Mouse (Mus musculus) liver, embryonic 11.5 days (tissue): ENCODE measurements around the gene Trp53tg5. TPM values are rescaled to one million over a fixed set of nuclear protein-coding genes. Genes with fewer than 3 reads are reported as not detected.
A peak's percentile ranks its signal among the peaks of the same experiment; 100 is the strongest.

Source experiments
- ATAC-seq: fragments of 200-750 bp; cut with Nextera tagmentation; replicated peaks from 2 replicates; pipeline ENCODE4 v1.8.0; 2017; ENCODE audit warnings: moderate number of reproducible peaks, mild to moderate bottlenecking, moderate TSS enrichment, moderate library complexity; ENCODE audit not compliant: low FRiP score
- DNase-seq: peaks from one replicate; pipeline ENCODE4 v3.0.0-alpha.2; 2017; ENCODE audit warnings: low spot score
- H3K27ac ChIP-seq: fragments of 300-500 bp; sonication (generic); 2 replicates; pipeline ENCODE4 v1.5.1; 2014; ENCODE audit warnings: mild to moderate bottlenecking, low read depth, low read length, control low read depth
- H3K27me3 ChIP-seq: fragments of 300-500 bp; sonication (generic); replicated peaks from 2 replicates; pipeline ENCODE4 v1.6.1; 2014; ENCODE audit warnings: low read length, mixed read lengths; ENCODE audit not compliant: control insufficient read depth, insufficient read depth
- H3K36me3 ChIP-seq: fragments of 300-500 bp; sonication (generic); 2 replicates; pipeline ENCODE4 v1.6.1; 2014; ENCODE audit warnings: mild to moderate bottlenecking, low read length, moderate library complexity, mixed read lengths; ENCODE audit not compliant: control insufficient read depth, insufficient read depth
- H3K4me1 ChIP-seq: fragments of 300-500 bp; sonication (generic); replicated peaks from 2 replicates; pipeline ENCODE4 v1.6.1; 2014; ENCODE audit warnings: low read length, mixed read lengths; ENCODE audit not compliant: control insufficient read depth, insufficient read depth
- H3K4me2 ChIP-seq: fragments of 300-500 bp; sonication (generic); 2 replicates; pipeline ENCODE4 v1.6.1; 2014; ENCODE audit warnings: mild to moderate bottlenecking, control low read depth, moderate library complexity
- H3K4me3 ChIP-seq: fragments of 300-500 bp; sonication (generic); 2 replicates; pipeline ENCODE4 v1.5.1; 2014; ENCODE audit warnings: low read depth, low read length, control low read depth
- H3K9ac ChIP-seq: fragments of 300-500 bp; sonication (generic); 2 replicates; pipeline ENCODE4 v1.6.1; 2014; ENCODE audit warnings: low read depth, low read length, control low read depth
- H3K9me3 ChIP-seq: fragments of 300-500 bp; sonication (generic); 2 replicates; pipeline ENCODE4 v1.6.1; 2016; ENCODE audit warnings: low read length, inconsistent platforms, mixed read lengths; ENCODE audit not compliant: control insufficient read depth
- WGBS: fragments of 180-500 bp; shearing (Covaris S2); extraction: QIAGEN DNeasy Blood & Tissue Kit; methylation state at CpG from one replicate; pipeline ENCODE4 v1.1.7; 2014; 5-methylcytosine and 5-hydroxymethylcytosine counted together
- polyA plus RNA-seq: library from polyadenylated mRNA; unstranded; fragments of >200 nt; fragmentation: Nextera tagmentation; extraction: Ambion mirVana; gene quantifications from 2 replicates; pipeline ENCODE4 v1.2.1, GENCODE M21; 2014

Trp53tg5 gene
- polyA plus RNA-seq, 1 experiment from 2014 or later = not detected

DNA sequence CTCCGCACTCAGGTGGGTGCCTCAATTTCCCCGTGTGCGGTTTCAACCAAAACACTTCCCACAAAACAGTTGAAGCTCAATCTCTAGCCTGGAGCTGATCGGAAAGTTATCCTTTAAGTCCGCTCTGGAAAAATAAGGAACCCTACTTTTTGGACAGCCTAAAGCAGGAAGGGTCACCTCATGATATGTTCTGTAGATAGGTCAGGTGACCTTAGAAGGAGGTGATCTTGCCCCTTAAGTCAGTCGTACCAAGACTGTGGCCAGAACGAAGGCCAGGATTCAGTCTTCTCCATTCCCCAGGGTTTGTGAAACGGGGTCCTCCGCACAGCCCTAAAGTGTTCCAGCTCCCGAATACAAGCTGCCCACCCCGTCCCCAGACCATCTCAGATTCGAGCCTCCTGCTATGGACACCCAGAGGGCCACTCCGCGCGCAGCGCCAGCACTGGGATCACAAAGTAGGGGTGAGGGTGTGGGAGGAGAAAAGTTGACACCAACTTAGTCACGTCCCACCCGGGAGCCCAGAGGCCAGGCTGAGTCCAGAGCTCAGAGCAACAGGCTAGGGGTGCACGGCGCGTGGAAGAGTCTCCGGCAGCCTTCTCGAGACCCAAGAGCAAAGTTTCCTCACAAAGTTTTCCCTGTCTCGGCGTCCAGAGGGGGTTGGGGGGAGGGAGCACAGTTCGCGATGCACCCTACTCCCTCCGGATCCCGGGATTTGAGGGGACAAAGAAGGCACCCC is 31.0 kb downstream of the Trp53tg5 start:
- ATAC-seq = 0 out of 2 replicates have a peak, but pooled peaks have one; percentile 13
- no peaks in the 10 kb centered on the region for H3K36me3 ChIP-seq
- H3K27ac ChIP-seq = peak overlapping the region; percentile 53; the same call in 1 of the 2 replicates
- H3K4me1 ChIP-seq = peaks cover 5% of the 10 kb centered on the region
- H3K4me2 ChIP-seq = peak overlapping the region; percentile 65
- WGBS = 5% methylated on average over 29 of the region's 29 CpGs
- H3K27me3 ChIP-seq = peaks cover 36% of the 10 kb centered on the region
- no peaks in the 10 kb centered on the region for H3K9me3 ChIP-seq
- H3K4me3 ChIP-seq = peak overlapping the region; percentile 57
- peak overlapping the region; percentile 64 for H3K9ac ChIP-seq
- no peak for DNase-seq

DNA sequence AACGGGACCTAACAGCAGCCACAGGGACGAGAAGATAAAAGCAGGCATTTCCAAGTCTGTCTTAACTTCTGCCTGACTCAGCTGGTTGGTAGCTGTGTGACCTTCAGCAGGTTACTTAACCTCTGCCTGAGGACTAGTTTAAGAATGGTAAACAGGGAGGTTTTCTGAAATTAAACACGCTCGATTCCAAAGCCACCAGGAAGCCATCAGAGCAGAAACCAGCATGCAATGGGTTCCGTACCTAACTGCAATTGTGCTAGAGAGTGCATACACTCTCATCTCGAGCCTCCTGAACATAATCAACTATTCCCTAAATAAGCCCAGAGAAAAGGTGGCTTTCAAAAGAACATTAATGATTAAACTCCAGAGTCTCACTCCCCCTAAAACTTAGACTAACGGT is 31.8 kb downstream of the Trp53tg5 start:
- Histone ChIP-seq H3K27me3 (peaks cover 38% of the 10 kb centered on the region), H3K9ac (peak overlapping the region; percentile 23; the same call in 1 of the 2 replicates), H3K4me1 (peaks cover 5% of the 10 kb centered on the region)

DNA sequence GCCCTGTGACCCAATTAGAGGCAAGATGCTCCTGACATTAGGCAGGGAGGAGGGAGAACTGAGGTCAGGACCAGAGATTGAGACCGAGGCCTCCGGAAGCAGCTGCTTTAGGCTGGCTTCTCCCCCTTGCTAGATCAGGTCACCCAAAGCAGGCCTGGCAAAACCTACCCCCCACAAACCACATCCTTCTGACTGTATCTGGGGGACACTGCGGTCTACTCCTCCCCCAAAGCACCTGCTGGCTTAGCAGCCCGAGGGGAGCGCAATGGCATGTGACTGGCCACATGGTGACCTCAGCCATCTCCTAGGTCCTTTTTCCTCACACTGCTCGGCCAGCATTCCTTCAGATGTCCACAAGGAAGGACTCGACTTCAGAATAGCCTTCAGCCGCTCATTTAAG is 32.4 kb downstream of the Trp53tg5 start:
- DNase-seq = no peak
- Histone ChIP-seq H3K4me2 (peak overlapping the region; percentile 65), H3K9ac (0 out of 2 replicates have a peak overlapping the region, but pooled peaks have one; percentile 15), H3K4me1 (peaks cover 9% of the 10 kb centered on the region), H3K36me3 (no peaks in the 10 kb centered on the region), H3K4me3 (peak overlapping the region; percentile 57), H3K27me3 (peaks cover 42% of the 10 kb centered on the region), H3K9me3 (no peaks in the 10 kb centered on the region), H3K27ac (no peak overlapping the region)
- 22% methylated on average over 8 of the region's 8 CpGs for WGBS
- no peak for ATAC-seq

More for the DNA sequence above, 31.8 kb downstream of the Trp53tg5 start:
- DNase-seq = no peak
- Histone ChIP-seq H3K27ac (no peak overlapping the region), H3K36me3 (no peaks in the 10 kb centered on the region), H3K4me2 (peak overlapping the region; percentile 65), H3K4me3 (peak overlapping the region; percentile 57), H3K9me3 (no peaks in the 10 kb centered on the region)
- ATAC-seq = no peak
- 26% methylated on average over 7 of the region's 7 CpGs for WGBS

DNA sequence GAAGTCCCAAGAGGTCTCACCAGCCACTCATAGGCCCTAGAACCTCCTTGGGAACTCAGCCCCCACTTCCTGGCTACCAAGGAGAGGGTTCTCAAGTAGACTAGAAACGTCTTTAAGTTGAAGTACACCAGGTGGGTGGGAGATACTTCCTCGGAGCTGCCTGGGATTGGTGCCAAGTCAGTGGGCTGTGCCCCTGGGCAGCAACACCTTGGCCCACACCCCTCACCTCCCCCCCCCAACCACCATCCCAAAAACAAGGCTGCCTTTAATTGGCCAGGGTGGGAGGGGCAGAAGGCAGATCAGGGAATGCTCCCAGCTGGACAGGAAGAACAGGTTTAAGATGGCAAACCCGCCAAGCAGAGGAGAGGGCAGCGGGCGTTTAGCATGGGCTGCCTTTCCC is 33.2 kb downstream of the Trp53tg5 start:
- DNase-seq = no peak
- WGBS = 75% methylated on average over 5 of the region's 5 CpGs

DNA sequence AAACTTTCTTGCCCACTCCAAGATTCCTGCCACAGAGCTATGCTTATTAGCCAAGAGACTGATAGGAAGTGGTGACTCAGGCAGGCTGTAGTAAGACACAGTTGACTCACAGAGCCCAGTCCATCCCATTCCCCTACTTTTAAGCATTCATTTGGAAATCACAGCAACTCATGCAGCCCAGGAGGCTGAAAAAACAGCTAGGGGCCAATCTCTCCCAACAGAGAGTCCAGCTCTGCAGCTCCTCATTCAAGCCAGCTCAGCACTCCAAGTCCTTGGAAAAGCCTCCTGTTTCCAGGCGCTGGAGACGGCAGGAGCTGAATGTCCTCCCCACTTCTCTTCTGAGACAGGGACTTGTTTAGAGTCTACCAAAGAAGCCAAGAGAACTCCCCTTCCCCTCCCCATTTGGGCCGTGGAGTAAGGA is 34.5 kb downstream of the Trp53tg5 start:
- Histone ChIP-seq H3K27ac (no peak overlapping the region), H3K9ac (no peak overlapping the region), H3K4me1 (peaks cover 22% of the 10 kb centered on the region), H3K27me3 (peaks cover 42% of the 10 kb centered on the region), H3K9me3 (no peaks in the 10 kb centered on the region), H3K36me3 (no peaks in the 10 kb centered on the region), H3K4me3 (no peak overlapping the region), H3K4me2 (peak overlapping the region; percentile 32)
- DNase-seq (no peak), ATAC-seq (no peak)
- WGBS = 41% methylated on average over 3 of the region's 3 CpGs

More for the DNA sequence above, 33.2 kb downstream of the Trp53tg5 start:
- Histone ChIP-seq H3K27me3 (peaks cover 42% of the 10 kb centered on the region), H3K4me2 (peak overlapping the region; percentile 16; the same call in 1 of the 2 replicates), H3K36me3 (no peaks in the 10 kb centered on the region), H3K9ac (no peak overlapping the region), H3K4me1 (peaks cover 15% of the 10 kb centered on the region), H3K27ac (no peak overlapping the region), H3K4me3 (no peak overlapping the region), H3K9me3 (no peaks in the 10 kb centered on the region)
- ATAC-seq = no peak

DNA sequence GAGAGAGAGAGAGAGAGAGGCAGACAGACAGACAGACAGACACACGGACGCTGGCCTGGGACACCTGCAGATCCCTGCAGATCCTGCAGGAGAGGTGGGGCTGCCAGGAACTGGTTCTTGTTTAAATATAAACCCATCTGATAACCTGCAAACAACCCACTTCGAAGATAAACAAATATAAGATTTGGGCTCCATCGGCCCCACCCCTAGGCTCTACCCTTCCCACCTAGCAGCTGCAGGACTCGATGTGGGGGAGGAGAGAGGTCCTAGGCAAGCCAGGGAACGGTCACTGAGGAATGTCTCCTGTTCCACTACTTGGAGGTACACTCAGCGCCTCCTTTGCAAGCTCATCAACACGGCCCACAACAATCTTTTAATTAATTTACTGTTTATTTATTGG is 35.3 kb downstream of the Trp53tg5 start:
- peaks cover 22% of the 10 kb centered on the region for H3K4me1 ChIP-seq
- DNase-seq = no peak
- no peaks in the 10 kb centered on the region for H3K36me3 ChIP-seq
- no peak for ATAC-seq
- H3K4me3 ChIP-seq = no peak overlapping the region
- peaks cover 35% of the 10 kb centered on the region for H3K27me3 ChIP-seq
- no peak overlapping the region for H3K9ac ChIP-seq
- peak overlapping the region; percentile 32 for H3K4me2 ChIP-seq
- H3K27ac ChIP-seq = no peak overlapping the region
- 56% methylated on average over 8 of the region's 8 CpGs for WGBS
- H3K9me3 ChIP-seq = no peaks in the 10 kb centered on the region

DNA sequence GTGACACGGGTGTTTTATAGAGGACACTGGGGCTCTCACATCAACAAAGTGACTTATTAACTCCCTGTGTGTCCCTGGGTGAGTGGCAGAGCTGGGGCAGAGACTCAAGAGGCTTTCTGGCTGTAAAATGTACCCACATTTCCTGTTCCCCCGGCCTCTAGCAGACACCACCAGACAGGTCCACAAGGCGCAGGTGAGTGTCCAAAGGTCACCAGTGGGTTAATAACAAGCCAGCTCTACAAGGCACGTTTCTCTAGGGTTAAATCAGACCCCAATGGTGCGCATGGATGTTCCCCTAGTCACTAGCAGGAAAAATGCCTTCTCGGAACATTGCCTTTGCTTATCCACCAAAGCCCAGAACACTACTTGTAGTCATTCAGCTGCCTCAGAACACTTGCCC is 35.8 kb downstream of the Trp53tg5 start:
- ATAC-seq (no peak), DNase-seq (no peak)
- Histone ChIP-seq H3K27ac (no peak overlapping the region), H3K4me1 (peaks cover 28% of the 10 kb centered on the region), H3K9ac (no peak overlapping the region), H3K27me3 (peaks cover 30% of the 10 kb centered on the region), H3K4me3 (no peak overlapping the region), H3K4me2 (peak overlapping the region; percentile 32), H3K9me3 (no peaks in the 10 kb centered on the region), H3K36me3 (no peaks in the 10 kb centered on the region)
- 64% methylated on average over 6 of the region's 6 CpGs for WGBS

DNA sequence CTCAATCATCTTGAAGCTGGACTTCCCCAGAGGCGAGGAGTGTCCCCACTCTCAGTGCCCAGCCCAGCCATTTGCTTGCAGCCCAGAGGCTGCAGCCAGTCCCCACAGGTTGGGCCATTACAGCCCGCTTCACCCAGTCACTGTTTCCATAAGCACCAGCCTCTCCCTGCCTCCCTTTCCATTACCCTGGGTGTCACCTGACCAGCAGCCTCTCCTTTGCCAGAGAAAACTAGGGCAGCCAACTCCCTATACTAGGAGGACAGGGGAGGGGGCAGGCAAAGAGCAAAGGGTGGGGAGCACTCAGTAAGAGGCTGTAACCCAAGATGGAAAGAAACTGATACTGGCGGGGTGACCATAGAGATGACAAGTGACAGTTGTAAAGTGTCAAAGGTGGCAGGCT is 36.6 kb downstream of the Trp53tg5 start:
- H3K4me1 ChIP-seq = peaks cover 29% of the 10 kb centered on the region
- 34% methylated on average over 3 of the region's 3 CpGs for WGBS
- ATAC-seq (no peak), DNase-seq (no peak)
- H3K9ac ChIP-seq = no peak overlapping the region
- H3K4me2 ChIP-seq = peak overlapping the region; percentile 32
- H3K4me3 ChIP-seq = no peak overlapping the region
- H3K27ac ChIP-seq = peak overlapping the region; percentile 41; the same call in 1 of the 2 replicates
- no peaks in the 10 kb centered on the region for H3K36me3 ChIP-seq
- no peaks in the 10 kb centered on the region for H3K9me3 ChIP-seq
- H3K27me3 ChIP-seq = peaks cover 26% of the 10 kb centered on the region
